Mouse (Mus musculus) retina, embryonic 14.5 days (tissue): Measurements from ENCODE around the gene Fastkd5.

Experiments used
- DNase-seq: peaks from one replicate; pipeline ENCODE4 v3.0.0-alpha.2; 2015; ENCODE audit warnings: low spot score

Fastkd5 gene

GRCm38 (mm10) chr2:130634006-130634738 lies 4.3 kb upstream of the Fastkd5 start:
- DNase-seq = peak; percentile 42

GRCm38 (mm10) chr2:130632887-130633675 lies 3.3 kb upstream of the Fastkd5 start:
- peak; percentile 81 for DNase-seq

- no peak for DNase-seq
Measured at GRCm38 (mm10) chr2:130632416-130632815, 2.6 kb upstream of the Fastkd5 start.

DNA sequence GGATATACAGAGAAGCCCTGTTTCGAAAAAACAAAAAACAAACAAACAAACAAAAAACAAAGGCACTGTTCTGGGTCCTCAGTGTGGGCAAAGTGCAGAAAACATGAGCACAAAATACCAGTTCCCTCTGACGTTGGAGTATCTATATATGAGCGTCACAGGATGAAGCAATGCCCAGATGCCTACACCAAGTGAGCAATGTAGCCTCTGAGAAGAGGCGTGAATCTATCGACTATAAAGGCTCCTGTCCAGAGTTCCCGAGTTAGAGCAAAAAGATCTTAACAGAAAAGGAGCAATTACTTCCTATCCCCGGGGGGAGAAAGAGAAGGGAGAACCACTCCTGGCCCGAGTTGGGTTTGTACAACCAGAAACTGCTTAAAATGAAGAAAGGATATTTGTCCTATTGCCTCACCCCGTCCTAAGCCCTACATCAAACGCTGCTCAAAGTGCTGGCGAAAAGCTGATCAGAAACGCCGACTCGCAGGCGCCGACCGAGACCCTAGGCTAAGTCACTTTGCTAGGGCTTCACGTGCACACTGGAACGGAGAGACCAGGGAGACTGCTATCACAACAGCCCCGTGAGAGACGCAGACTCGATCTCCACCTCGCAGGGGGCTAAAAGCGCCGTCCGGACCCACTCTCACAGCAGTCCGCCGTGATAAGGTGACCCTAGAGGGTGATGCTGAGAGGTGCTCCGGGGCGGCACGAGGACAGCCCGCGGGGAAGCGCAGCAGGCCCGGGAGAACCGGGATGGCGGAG lies 568 bp downstream of the Fastkd5 start:
- DNase-seq = no peak

GRCm38 (mm10) chr2:130628424-130628823 lies 1.4 kb downstream of the Fastkd5 start:
- peak; percentile 37 for DNase-seq

- no peak for DNase-seq
Measured at GRCm38 (mm10) chr2:130618972-130619371, 10.9 kb downstream of the Fastkd5 start.

GRCm38 (mm10) chr2:130613091-130613490 lies 16.7 kb downstream of the Fastkd5 start:
- peak; percentile 23 for DNase-seq

GRCm38 (mm10) chr2:130602195-130602594 lies 27.6 kb downstream of the Fastkd5 start:
- DNase-seq = no peak

DNA sequence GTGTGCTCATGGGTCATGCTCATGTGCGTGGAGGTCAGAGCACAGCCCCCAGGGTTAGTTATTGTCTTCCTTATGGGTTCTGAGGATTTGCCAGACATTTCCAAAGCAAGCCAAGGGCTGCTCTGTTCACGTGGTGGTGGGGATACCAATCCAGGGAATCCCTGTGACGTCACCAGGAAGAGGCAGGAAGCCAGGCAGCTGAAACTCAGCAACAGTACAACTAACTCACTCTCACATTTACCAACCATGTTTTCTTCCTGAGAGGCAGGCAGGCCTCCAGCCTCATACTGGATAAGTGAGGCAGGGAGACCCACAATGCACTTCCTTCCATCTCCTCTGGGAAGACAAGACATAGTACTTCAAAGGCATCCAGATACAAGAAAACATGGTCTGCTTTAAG lies 31.4 kb downstream of the Fastkd5 start:
- DNase-seq = no peak

- peak; percentile 74 for DNase-seq
Measured at GRCm38 (mm10) chr2:130597601-130598010, 32.2 kb downstream of the Fastkd5 start.

DNA sequence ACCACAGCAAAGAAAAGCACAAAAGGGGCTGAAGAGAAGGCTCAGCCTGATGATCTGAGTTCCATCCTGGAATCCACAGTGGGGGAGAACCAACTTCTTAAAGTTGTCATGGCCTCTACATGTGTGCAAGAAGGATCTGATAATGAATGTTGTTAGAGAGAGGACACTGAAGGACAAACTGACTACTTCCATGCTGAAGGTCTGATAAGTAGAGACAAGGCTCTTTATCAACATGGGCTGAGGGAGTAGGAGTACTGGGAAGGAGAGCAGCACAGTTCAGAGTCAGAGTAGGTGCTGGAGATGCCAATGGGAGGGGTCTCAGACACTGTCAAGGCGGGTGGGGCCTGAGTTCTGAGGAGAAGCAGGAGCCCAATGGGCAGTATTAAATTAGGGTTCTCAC lies 34.2 kb downstream of the Fastkd5 start:
- DNase-seq = no peak

- no peak for DNase-seq
Measured at GRCm38 (mm10) chr2:130591016-130591415, 38.8 kb downstream of the Fastkd5 start.

GRCm38 (mm10) chr2:130589761-130590160 lies 40.1 kb downstream of the Fastkd5 start:
- no peak for DNase-seq

DNA sequence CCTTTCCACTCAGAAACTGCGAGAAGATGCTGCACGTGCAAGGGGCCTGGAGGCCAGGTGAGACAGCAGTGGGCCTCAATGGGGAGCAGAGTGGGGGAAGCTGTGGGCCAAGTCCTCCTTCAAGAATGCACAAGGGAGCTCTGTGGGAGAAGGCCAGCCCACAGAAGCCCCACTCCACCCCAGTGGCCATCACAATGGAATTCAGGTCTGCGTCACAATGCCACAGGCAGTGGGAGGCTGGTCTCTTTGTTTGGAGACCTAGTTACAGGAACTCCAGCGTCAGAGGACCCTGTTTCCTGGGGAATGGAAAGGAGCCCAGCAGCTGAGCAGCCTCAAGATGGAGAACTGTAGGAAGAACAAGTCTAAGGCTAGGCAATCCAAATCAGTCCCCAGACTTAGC lies 40.7 kb downstream of the Fastkd5 start:
- peak; percentile 32 for DNase-seq

- DNase-seq = no peak
Measured at GRCm38 (mm10) chr2:130588373-130588772, 41.5 kb downstream of the Fastkd5 start.

DNA sequence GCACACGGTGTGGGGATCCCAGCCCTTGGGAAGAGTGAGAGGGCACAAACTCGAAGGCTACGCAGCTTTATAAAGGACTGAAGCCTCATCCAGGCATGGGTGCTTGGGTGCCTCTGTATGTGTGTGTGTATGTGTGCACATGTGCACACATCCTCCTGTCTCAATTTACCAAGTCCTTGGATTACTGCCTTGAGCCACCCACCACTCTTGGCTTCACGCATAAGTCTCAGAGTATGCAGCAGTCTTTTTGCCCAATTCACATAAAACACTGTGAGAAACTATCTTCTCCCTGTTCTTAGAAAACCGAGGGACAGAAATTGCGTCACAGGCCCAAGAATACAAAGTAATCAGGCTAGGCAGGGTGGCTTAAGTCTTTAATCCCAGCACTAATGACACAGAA lies 43.8 kb downstream of the Fastkd5 start:
- DNase-seq = no peak

DNA sequence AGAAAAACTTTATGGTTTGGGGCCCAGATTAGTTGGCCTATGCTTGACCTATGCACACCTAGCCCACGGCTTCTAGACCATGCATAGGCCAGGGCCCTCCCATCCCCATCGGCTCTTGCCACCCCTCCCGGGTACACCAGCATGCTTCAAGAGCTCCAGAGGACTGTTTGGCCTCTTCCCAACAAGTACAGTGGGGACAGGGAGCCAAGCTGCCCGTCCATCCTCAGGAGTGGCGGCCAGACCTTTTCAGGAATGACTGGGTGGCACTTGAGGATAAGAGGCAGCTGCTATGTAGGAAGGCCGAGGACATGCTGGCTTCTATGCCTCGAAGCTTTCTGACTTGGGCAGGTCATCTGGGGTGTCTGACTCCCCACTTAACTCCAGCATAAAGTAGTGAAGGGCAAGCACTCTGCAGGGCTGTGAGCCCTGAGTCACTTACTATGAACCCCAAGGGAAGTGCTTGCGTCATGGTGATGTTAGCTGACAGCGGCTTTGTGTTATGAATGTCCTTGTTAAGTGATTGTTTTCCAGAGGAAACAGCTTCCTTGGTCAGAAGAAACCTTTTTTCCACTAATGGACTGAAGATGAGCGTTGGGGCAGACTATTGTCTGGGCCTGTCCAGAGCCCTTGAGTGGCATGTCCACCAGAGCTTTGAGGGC lies 45.8 kb downstream of the Fastkd5 start:
- no peak for DNase-seq

- DNase-seq = no peak
Measured at GRCm38 (mm10) chr2:130582552-130582951, 47.3 kb downstream of the Fastkd5 start, which contains the start of gene Avp. Gene Avp, minus strand, starts transcription at chr2:130582554.

- peak; percentile 28 for DNase-seq
Measured at GRCm38 (mm10) chr2:130581201-130581600, 48.6 kb downstream of the Fastkd5 start.

GRCm38 (mm10) chr2:130579791-130580190 lies 50.0 kb downstream of the Fastkd5 start:
- DNase-seq = no peak

GRCm38 (mm10) chr2:130578148-130578547 lies 51.7 kb downstream of the Fastkd5 start:
- DNase-seq = peak; percentile 63

DNA sequence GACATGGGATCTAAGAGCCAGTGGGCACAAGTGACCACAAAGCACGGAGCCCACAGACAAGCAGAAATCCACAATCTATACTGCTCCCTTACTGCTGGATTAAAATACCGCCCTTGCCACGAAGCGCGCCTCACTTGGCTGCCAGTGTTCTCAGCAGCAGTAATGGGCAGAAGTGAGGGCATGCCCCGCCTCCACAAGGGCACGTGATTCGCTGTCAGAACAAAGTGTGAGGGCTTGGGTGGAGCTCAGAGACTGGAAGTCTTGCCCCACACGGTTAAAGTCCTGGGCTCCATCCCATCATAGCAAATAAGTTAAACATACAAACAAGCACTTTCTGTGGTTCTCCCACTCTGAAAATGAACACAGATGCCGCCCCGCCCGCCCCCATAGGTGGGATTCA lies 52.2 kb downstream of the Fastkd5 start:
- peak; percentile 45 for DNase-seq
